Mouse (Mus musculus) olfactory bulb, adult 2 months (tissue): ENCODE results near the gene Memo1.

Experiments used
- CTCF ChIP-seq: fragments of 200-500 bp; IDR thresholded peaks from 2 replicates; pipeline ENCODE4 v1.5.1; 2012; ENCODE audit warnings: low read depth, mild to moderate bottlenecking, low read length, moderate library complexity; ENCODE audit not compliant: insufficient read depth
- POLR2A ChIP-seq: fragments of 200-500 bp; IDR thresholded peaks from 2 replicates; pipeline ENCODE4 v1.6.1; 2012; ENCODE audit warnings: mild to moderate bottlenecking, low read depth, low read length, moderate library complexity; ENCODE audit not compliant: insufficient read depth

DNA sequence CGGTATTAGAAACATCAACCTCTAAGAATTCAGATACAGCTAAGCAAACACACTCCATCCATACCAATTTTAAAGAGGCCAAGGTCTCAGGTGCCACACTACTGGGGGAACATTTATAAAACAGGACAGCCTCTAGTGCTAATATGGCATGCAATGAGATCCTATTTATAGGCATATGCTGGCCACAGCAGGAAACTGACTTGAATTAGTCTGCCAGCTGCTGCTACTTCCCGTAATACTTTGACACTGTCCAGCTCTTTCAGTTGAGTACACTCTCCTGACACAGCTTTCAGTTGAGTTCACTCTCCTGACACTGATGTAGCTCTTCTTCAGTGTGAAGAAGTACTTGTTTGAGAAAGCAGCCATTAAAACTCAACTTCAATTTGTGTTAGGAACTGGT, 99.4 kb downstream of the Memo1 start:
- TF ChIP-seq CTCF (no peak), POLR2A (no peak)
